Mouse (Mus musculus): ENCODE results near the gene Rps13. TPM values are rescaled to one million over a fixed set of nuclear protein-coding genes. Genes with fewer than 3 reads are reported as not detected.

The Rps13 gene
- total RNA-seq, 2 experiments from 2014 or later, result 247 to 325 TPM

DNA sequence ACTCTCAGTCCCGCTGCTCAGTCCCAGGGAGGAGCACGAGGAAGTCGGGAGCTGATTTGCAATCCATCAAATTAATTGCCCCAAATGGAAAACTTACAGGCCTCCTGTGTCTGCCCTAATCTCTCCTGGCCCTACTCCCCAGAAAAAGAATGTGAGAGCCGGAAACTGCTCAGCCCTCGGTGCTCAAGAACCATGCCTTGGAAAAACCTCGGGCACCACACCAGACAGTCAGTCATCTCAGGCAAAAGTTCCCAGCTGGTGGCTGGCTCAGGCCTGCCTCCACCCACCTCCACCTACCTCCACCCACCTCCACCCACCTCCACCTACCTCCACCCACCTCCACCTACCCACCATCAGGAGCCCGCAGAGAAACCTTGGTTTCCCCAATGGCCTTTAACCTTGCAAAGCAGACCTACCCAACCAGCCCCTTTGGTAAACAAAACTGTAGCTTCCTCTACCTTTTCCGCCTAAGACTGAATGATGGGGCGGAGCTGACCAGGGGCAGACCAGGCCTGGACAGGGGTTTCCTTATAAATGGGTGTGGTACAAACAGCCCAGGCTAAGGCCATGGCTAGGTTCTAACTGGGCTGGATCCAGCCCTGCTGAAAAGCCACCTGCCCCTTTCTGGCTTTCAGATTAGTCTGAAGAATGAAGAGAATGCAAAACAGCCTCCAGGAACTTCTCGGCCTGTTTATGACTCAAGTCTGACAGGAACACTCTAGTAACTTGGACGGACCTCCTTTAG, 47.2 kb downstream of the Rps13 start:
- no peak for DNase-seq
- no peak overlapping the region for H3K4me3 ChIP-seq
- TF ChIP-seq CTCF (IDR thresholded peaks at IDR 0.05), result no peak
- H3K27ac ChIP-seq, result no peak overlapping the region; the same call in 1 of the 2 replicates
- intact Hi-C loops (cut with DNase I), result no loop called here

GRCm38 (mm10) chr7:116286173-116286572, 47.8 kb downstream of the Rps13 start:
- H3K27ac ChIP-seq, result no peak overlapping the region
- intact Hi-C loops (cut with DNase I), result no loop called here
- no peak overlapping the region for H3K4me3 ChIP-seq
- no peak for DNase-seq
- TF ChIP-seq CTCF (IDR thresholded peaks at IDR 0.05), result no peak

- no peak overlapping the region for H3K4me3 ChIP-seq
- no peak for DNase-seq
- intact Hi-C loops (cut with DNase I), result no loop called here
- no peak for TF ChIP-seq CTCF (IDR thresholded peaks at IDR 0.05)
- H3K27ac ChIP-seq, result no peak overlapping the region
Measured at GRCm38 (mm10) chr7:116285216-116285615, 48.8 kb downstream of the Rps13 start.

DNA sequence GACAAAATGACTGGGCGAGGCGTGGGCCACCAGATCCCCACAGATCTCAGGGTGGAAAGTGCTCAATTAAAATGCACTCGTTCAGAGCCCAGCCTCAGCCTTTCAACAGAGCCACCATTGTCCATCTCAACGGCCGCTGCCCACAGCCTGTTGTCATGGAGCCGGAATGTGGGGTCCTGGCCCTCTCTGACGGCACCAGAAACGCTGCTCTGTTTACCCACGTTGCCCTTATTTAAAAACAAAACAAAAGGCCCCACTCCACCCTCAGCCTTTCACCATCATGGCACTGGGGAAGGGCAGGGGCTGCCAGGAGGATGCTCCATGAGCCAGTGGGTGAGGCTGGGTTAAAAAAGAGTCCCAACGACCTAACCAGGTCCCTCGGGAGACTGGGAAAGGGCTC, 51.2 kb downstream of the Rps13 start:
- no peak overlapping the region for H3K4me3 ChIP-seq
- H3K27ac ChIP-seq, result no peak overlapping the region
- TF ChIP-seq CTCF (IDR thresholded peaks at IDR 0.05), result no peak
- intact Hi-C loops (cut with DNase I), result no loop called here
- no peak for DNase-seq

Other genes with a start within 250 kb of the Rps13 start
- gene Gm4353, start 249.6 kb downstream of the Rps13 start, total RNA-seq (2021), result 1 to 10 TPM; 1.6 to 2.3 TPM
- 1 to 10 TPM; 1.0 to 1.4 TPM for gene Plekha7, start 25.8 kb downstream of the Rps13 start, total RNA-seq (2021)
- 1 to 10 TPM; 6.7 to 9.7 TPM for gene Pik3c2a, start 109.3 kb upstream of the Rps13 start, total RNA-seq (2021)
- 1 to 10 TPM; 3.9 to 7.7 TPM for gene Nucb2, start 170.2 kb upstream of the Rps13 start, total RNA-seq (2021)